Mouse (Mus musculus): ENCODE measurements around the gene Abcc9. TPM values are rescaled to one million over a fixed set of nuclear protein-coding genes. Genes with fewer than 3 reads are reported as not detected.

Gene Abcc9
- polyA plus RNA-seq, 1 experiment from 2014 or later: 4.4 TPM

GRCm38 (mm10) chr6:142654561-142654960 is 47.6 kb downstream of the Abcc9 start:
- Histone ChIP-seq H3K9me3 (ENCODE audit: control insufficient read depth, low read length) (no peaks in the 10 kb centered on the region), H3K4me3 (replicated peaks; ENCODE audit: low read depth, low read length) (no peak overlapping the region), H3K4me2 (ENCODE audit: low read length) (no peak overlapping the region), H3K36me3 (ENCODE audit: control insufficient read depth, insufficient read depth, low read length) (no peaks in the 10 kb centered on the region), H3K4me1 (ENCODE audit: control insufficient read depth, insufficient read depth, low read length) (no peaks in the 10 kb centered on the region), H3K27me3 (ENCODE audit: control insufficient read depth, insufficient read depth, low read length) (no peaks in the 10 kb centered on the region), H3K27ac (replicated peaks; ENCODE audit: low read depth, low read length) (no peak overlapping the region), H3K9ac (replicated peaks; ENCODE audit: low read length) (no peak overlapping the region)
- ATAC-seq (ENCODE audit: low FRiP score, low TSS enrichment) (no peak), DNase-seq (no peak)
- WGBS: 52% methylated on average over 5 of the region's 5 CpGs

- Histone ChIP-seq H3K36me3 (ENCODE audit: control insufficient read depth, insufficient read depth, low read length) (no peaks in the 10 kb centered on the region), H3K27me3 (ENCODE audit: control insufficient read depth, insufficient read depth, low read length) (no peaks in the 10 kb centered on the region), H3K4me3 (replicated peaks; ENCODE audit: low read depth, low read length) (no peak overlapping the region), H3K4me1 (ENCODE audit: control insufficient read depth, insufficient read depth, low read length) (no peaks in the 10 kb centered on the region), H3K9me3 (ENCODE audit: control insufficient read depth, low read length) (no peaks in the 10 kb centered on the region), H3K27ac (replicated peaks; ENCODE audit: low read depth, low read length) (no peak overlapping the region), H3K9ac (replicated peaks; ENCODE audit: low read length) (no peak overlapping the region), H3K4me2 (ENCODE audit: low read length) (no peak overlapping the region)
- ATAC-seq (ENCODE audit: low FRiP score, low TSS enrichment) (no peak), DNase-seq (no peak)
- WGBS: 90% methylated on average over 1 of the region's 1 CpGs
These were observed 49.9 kb downstream of the Abcc9 start for GRCm38 (mm10) chr6:142652175-142652574.

DNA sequence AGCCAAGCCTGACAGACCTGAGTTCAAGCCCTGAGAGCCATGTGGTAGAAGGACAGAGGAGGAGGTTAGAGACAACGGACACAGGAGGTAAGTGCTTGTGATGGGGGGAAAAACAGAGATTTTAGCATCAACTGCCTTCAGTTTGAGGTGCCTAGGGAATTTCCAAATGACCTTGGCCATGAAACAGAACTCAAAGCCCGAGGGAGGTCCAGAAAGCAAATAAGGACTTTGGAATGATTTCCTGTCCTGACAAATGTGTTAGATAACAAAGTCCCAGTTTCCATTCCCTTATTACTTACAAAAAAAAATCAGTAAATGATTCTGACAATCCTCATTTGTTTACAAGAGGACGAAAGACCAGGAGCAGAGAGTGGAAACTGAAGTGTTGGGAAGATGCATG is 52.8 kb downstream of the Abcc9 start:
- DNase-seq (no peak), ATAC-seq (ENCODE audit: low FRiP score, low TSS enrichment) (no peak)
- WGBS: 86% methylated on average over 3 of the region's 3 CpGs
- no peak overlapping the region for H3K4me3 ChIP-seq (replicated peaks; ENCODE audit: low read depth, low read length)
- H3K9me3 ChIP-seq (ENCODE audit: control insufficient read depth, low read length): no peaks in the 10 kb centered on the region
- no peaks in the 10 kb centered on the region for H3K4me1 ChIP-seq (ENCODE audit: control insufficient read depth, insufficient read depth, low read length)
- H3K9ac ChIP-seq (replicated peaks; ENCODE audit: low read length): no peak overlapping the region
- no peaks in the 10 kb centered on the region for H3K27me3 ChIP-seq (ENCODE audit: control insufficient read depth, insufficient read depth, low read length)
- H3K4me2 ChIP-seq (ENCODE audit: low read length): no peak overlapping the region
- H3K36me3 ChIP-seq (ENCODE audit: control insufficient read depth, insufficient read depth, low read length): no peaks in the 10 kb centered on the region
- no peak overlapping the region for H3K27ac ChIP-seq (replicated peaks; ENCODE audit: low read depth, low read length)

- Histone ChIP-seq H3K4me2 (ENCODE audit: low read length) (no peak overlapping the region), H3K4me3 (replicated peaks; ENCODE audit: low read depth, low read length) (no peak overlapping the region), H3K27ac (replicated peaks; ENCODE audit: low read depth, low read length) (no peak overlapping the region), H3K36me3 (ENCODE audit: control insufficient read depth, insufficient read depth, low read length) (no peaks in the 10 kb centered on the region), H3K9me3 (ENCODE audit: control insufficient read depth, low read length) (no peaks in the 10 kb centered on the region), H3K4me1 (ENCODE audit: control insufficient read depth, insufficient read depth, low read length) (no peaks in the 10 kb centered on the region), H3K9ac (replicated peaks; ENCODE audit: low read length) (no peak overlapping the region), H3K27me3 (ENCODE audit: control insufficient read depth, insufficient read depth, low read length) (no peaks in the 10 kb centered on the region)
- ATAC-seq (ENCODE audit: low FRiP score, low TSS enrichment) (no peak), DNase-seq (no peak)
- 83% methylated on average over 7 of the region's 7 CpGs for WGBS
These were observed 56.6 kb downstream of the Abcc9 start for GRCm38 (mm10) chr6:142645474-142645873.

- 88% methylated on average over 10 of the region's 10 CpGs for WGBS
- Histone ChIP-seq H3K36me3 (ENCODE audit: control insufficient read depth, insufficient read depth, low read length) (no peaks in the 10 kb centered on the region), H3K27me3 (ENCODE audit: control insufficient read depth, insufficient read depth, low read length) (no peaks in the 10 kb centered on the region), H3K9me3 (ENCODE audit: control insufficient read depth, low read length) (no peaks in the 10 kb centered on the region), H3K4me2 (ENCODE audit: low read length) (no peak overlapping the region), H3K4me3 (replicated peaks; ENCODE audit: low read depth, low read length) (no peak overlapping the region), H3K27ac (replicated peaks; ENCODE audit: low read depth, low read length) (no peak overlapping the region), H3K4me1 (ENCODE audit: control insufficient read depth, insufficient read depth, low read length) (no peaks in the 10 kb centered on the region), H3K9ac (replicated peaks; ENCODE audit: low read length) (no peak overlapping the region)
- DNase-seq: no peak
- ATAC-seq (ENCODE audit: low FRiP score, low TSS enrichment): no peak
These were observed 62.8 kb downstream of the Abcc9 start for GRCm38 (mm10) chr6:142639301-142639700.

DNA sequence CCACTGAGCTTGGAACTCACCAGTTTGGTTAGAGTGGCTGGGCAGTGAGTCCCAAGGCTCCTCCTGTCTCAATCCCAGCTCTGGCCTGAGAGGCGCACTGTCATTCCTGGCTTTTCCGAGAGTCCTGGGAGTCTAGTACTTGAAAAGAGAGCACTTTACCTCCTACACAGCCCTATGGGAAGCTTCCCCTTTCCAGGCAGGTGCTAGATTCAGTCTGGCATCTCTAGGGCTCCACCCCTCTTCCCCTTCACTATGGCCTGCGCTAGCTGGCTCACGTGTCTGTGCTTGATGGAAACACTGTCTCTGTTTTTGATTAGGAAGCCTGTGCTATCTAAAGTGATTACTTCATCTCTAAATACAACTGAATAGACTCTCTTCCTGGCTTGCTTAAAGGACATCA is 66.5 kb downstream of the Abcc9 start:
- ATAC-seq (ENCODE audit: low FRiP score, low TSS enrichment) (no peak), DNase-seq (no peak)
- Histone ChIP-seq H3K27ac (replicated peaks; ENCODE audit: low read depth, low read length) (no peak overlapping the region), H3K4me1 (ENCODE audit: control insufficient read depth, insufficient read depth, low read length) (no peaks in the 10 kb centered on the region), H3K36me3 (ENCODE audit: control insufficient read depth, insufficient read depth, low read length) (no peaks in the 10 kb centered on the region), H3K4me3 (replicated peaks; ENCODE audit: low read depth, low read length) (no peak overlapping the region), H3K27me3 (ENCODE audit: control insufficient read depth, insufficient read depth, low read length) (no peaks in the 10 kb centered on the region), H3K4me2 (ENCODE audit: low read length) (no peak overlapping the region), H3K9me3 (ENCODE audit: control insufficient read depth, low read length) (no peaks in the 10 kb centered on the region), H3K9ac (replicated peaks; ENCODE audit: low read length) (no peak overlapping the region)
- 76% methylated on average over 4 of the region's 4 CpGs for WGBS

DNA sequence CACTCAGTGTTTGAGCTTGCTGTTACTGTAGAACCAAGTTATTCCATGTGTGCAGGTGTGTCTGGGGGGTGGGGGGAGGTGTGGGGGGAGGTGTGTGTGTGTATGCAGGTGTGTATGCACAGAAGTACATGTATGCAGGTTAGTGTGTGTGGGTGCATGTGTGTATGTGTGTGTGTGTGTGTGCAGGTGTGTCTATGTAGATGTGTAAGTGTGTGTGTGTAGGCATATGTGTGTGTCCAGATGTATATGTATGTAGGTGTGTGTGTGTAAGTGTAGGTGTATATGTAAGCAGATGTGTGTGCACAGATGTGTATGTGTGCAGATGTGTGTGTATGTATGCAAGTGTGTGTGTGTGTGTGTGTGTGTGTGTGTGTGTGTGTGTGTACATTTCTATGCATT is 66.9 kb downstream of the Abcc9 start:
- H3K4me3 ChIP-seq (replicated peaks; ENCODE audit: low read depth, low read length): no peak overlapping the region
- no peaks in the 10 kb centered on the region for H3K36me3 ChIP-seq (ENCODE audit: control insufficient read depth, insufficient read depth, low read length)
- H3K27ac ChIP-seq (replicated peaks; ENCODE audit: low read depth, low read length): no peak overlapping the region
- H3K9ac ChIP-seq (replicated peaks; ENCODE audit: low read length): no peak overlapping the region
- H3K27me3 ChIP-seq (ENCODE audit: control insufficient read depth, insufficient read depth, low read length): no peaks in the 10 kb centered on the region
- H3K9me3 ChIP-seq (ENCODE audit: control insufficient read depth, low read length): no peaks in the 10 kb centered on the region
- H3K4me2 ChIP-seq (ENCODE audit: low read length): no peak overlapping the region
- DNase-seq (no peak), ATAC-seq (ENCODE audit: low FRiP score, low TSS enrichment) (no peak)
- H3K4me1 ChIP-seq (ENCODE audit: control insufficient read depth, insufficient read depth, low read length): no peaks in the 10 kb centered on the region

DNA sequence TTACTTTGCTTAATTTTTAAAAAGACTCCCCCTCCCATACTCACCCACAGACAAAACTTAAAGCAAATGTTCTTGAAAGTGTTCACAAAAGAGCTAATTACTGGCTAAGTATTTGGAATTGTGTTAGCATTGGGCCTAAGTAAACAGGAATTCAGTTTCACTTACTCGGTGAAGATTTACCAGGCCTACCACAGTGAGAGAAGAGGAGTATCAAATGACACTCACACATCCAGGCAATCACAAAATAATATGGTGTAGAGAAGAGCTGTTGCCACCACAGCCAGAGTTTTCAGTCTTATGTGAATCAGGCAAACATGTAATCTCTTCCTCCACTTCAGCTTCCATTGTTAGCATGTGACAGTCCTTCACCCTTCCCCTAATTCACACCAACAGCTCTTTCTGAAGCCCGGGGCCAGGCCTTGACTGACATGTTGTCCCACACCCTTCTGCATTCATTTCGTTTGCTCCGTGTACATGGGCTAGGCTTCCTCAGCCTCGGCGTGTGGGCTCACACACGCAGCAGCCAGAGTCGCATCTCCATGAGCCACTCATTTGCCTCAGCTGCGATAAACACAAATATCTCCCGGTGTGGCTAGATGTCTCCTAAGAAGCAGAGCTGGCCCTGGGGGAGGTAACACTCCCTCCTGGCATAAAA is 67.5 kb downstream of the Abcc9 start:
- H3K4me3 ChIP-seq (replicated peaks; ENCODE audit: low read depth, low read length): no peak overlapping the region
- H3K27ac ChIP-seq (replicated peaks; ENCODE audit: low read depth, low read length): no peak overlapping the region
- H3K4me2 ChIP-seq (ENCODE audit: low read length): no peak overlapping the region
- no peak for DNase-seq
- H3K9ac ChIP-seq (replicated peaks; ENCODE audit: low read length): no peak overlapping the region
- WGBS: 70% methylated on average over 10 of the region's 10 CpGs
- no peak for ATAC-seq (ENCODE audit: low FRiP score, low TSS enrichment)
- H3K9me3 ChIP-seq (ENCODE audit: control insufficient read depth, low read length): no peaks in the 10 kb centered on the region
- no peaks in the 10 kb centered on the region for H3K36me3 ChIP-seq (ENCODE audit: control insufficient read depth, insufficient read depth, low read length)
- H3K27me3 ChIP-seq (ENCODE audit: control insufficient read depth, insufficient read depth, low read length): no peaks in the 10 kb centered on the region
- H3K4me1 ChIP-seq (ENCODE audit: control insufficient read depth, insufficient read depth, low read length): no peaks in the 10 kb centered on the region

DNA sequence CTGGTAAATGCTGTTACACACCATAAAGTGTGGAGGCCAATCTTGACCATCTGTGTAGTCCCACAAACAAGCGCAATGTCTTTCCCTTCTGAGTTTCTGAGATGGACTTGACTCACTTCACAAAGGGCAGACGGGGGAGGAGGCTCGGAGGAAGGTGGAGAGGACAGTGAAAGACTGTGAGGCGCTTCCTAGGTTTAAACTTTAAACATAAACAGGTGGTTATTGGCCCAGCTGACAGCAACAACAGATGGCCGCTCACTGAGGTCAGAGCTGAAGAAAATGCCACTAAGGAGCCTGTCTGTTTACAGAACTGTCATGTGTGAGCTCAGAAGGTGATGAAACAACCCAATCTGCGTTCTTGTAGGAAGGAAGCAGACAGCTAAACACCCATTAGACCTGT is 78.8 kb downstream of the Abcc9 start:
- Histone ChIP-seq H3K4me3 (replicated peaks; ENCODE audit: low read depth, low read length) (no peak overlapping the region), H3K27ac (replicated peaks; ENCODE audit: low read depth, low read length) (no peak overlapping the region), H3K27me3 (ENCODE audit: control insufficient read depth, insufficient read depth, low read length) (no peaks in the 10 kb centered on the region), H3K4me2 (ENCODE audit: low read length) (no peak overlapping the region), H3K9me3 (ENCODE audit: control insufficient read depth, low read length) (no peaks in the 10 kb centered on the region), H3K4me1 (ENCODE audit: control insufficient read depth, insufficient read depth, low read length) (no peaks in the 10 kb centered on the region), H3K9ac (replicated peaks; ENCODE audit: low read length) (no peak overlapping the region), H3K36me3 (ENCODE audit: control insufficient read depth, insufficient read depth, low read length) (no peaks in the 10 kb centered on the region)
- no peak for ATAC-seq (ENCODE audit: low FRiP score, low TSS enrichment)
- DNase-seq: no peak
- 90% methylated on average over 6 of the region's 6 CpGs for WGBS

All from midbrain, embryonic 14.5 days (tissue).